Mouse (Mus musculus): ENCODE data around the gene Kcmf1. TPM values are rescaled to one million over a fixed set of nuclear protein-coding genes. Genes with fewer than 3 reads are reported as not detected.
"Not testable (repeated sequence)": the region's sequence is repeated elsewhere in the genome, so short reads cannot be mapped to it uniquely, and the experiment has no call there.

The Kcmf1 gene
- polyA plus RNA-seq, 1 experiment from 2014 or later = 34.8 TPM

DNA sequence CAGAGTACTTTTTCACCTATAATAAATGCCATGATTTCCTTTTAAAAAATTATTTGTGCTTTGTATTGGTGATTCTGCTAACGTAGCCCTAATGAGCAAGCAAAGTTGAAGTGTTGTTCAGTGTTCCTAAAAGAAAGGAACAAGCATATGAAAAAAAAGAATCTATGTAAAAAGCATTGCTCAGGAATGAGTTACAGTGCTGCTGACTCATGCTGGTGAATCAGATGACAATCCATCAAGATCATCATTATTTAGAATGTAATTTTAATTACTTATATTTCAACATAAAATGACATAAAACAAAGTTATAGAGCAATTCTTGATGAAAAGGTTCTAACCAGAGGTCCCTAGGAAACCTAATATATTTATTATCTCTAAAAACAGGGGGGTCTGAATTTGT is 27.5 kb downstream of the Kcmf1 start:
- no peak overlapping the region for H3K27ac ChIP-seq (replicated peaks; ENCODE audit: low read depth, low read length)
- no peaks in the 10 kb centered on the region; the same call in 1 of the 2 replicates for H3K4me1 ChIP-seq (ENCODE audit: control insufficient read depth, insufficient read depth, low read length)
- H3K9me3 ChIP-seq (ENCODE audit: control insufficient read depth, low read length) = no peaks in the 10 kb centered on the region
- DNase-seq (no peak), ATAC-seq (ENCODE audit: low FRiP score, low TSS enrichment) (no peak)
- no peaks in the 10 kb centered on the region for H3K27me3 ChIP-seq (ENCODE audit: control insufficient read depth, insufficient read depth, low read length)
- WGBS = 98% methylated on average over 1 of the region's 1 CpGs
- H3K4me3 ChIP-seq (replicated peaks; ENCODE audit: low read depth, low read length) = no peak overlapping the region
- no peaks in the 10 kb centered on the region for H3K36me3 ChIP-seq (ENCODE audit: control insufficient read depth, insufficient read depth, low read length)
- H3K4me2 ChIP-seq (ENCODE audit: low read length) = no peak overlapping the region
- H3K9ac ChIP-seq (replicated peaks; ENCODE audit: low read length) = no peak overlapping the region

GRCm38 (mm10) chr6:72869601-72870000 is 30.2 kb downstream of the Kcmf1 start:
- no peak overlapping the region for H3K27ac ChIP-seq (replicated peaks; ENCODE audit: low read depth, low read length)
- H3K9me3 ChIP-seq (ENCODE audit: control insufficient read depth, low read length) = no peaks in the 10 kb centered on the region
- H3K4me1 ChIP-seq (ENCODE audit: control insufficient read depth, insufficient read depth, low read length) = no peaks in the 10 kb centered on the region; the same call in 1 of the 2 replicates
- no peak for DNase-seq
- H3K9ac ChIP-seq (replicated peaks; ENCODE audit: low read length) = no peak overlapping the region
- H3K4me3 ChIP-seq (replicated peaks; ENCODE audit: low read depth, low read length) = no peak overlapping the region
- no peak overlapping the region for H3K4me2 ChIP-seq (ENCODE audit: low read length)
- ATAC-seq (ENCODE audit: low FRiP score, low TSS enrichment) = no peak
- H3K36me3 ChIP-seq (ENCODE audit: control insufficient read depth, insufficient read depth, low read length) = no peaks in the 10 kb centered on the region
- 69% methylated on average over 8 of the region's 8 CpGs for WGBS
- H3K27me3 ChIP-seq (ENCODE audit: control insufficient read depth, insufficient read depth, low read length) = no peaks in the 10 kb centered on the region

GRCm38 (mm10) chr6:72868688-72869087 is 31.1 kb downstream of the Kcmf1 start:
- ATAC-seq (ENCODE audit: low FRiP score, low TSS enrichment) (no peak), DNase-seq (no peak)
- H3K36me3 ChIP-seq (ENCODE audit: control insufficient read depth, insufficient read depth, low read length) = no peaks in the 10 kb centered on the region
- H3K9me3 ChIP-seq (ENCODE audit: control insufficient read depth, low read length) = no peaks in the 10 kb centered on the region
- 86% methylated on average over 5 of the region's 5 CpGs for WGBS
- H3K4me3 ChIP-seq (replicated peaks; ENCODE audit: low read depth, low read length) = no peak overlapping the region
- no peak overlapping the region for H3K9ac ChIP-seq (replicated peaks; ENCODE audit: low read length)
- H3K27me3 ChIP-seq (ENCODE audit: control insufficient read depth, insufficient read depth, low read length) = no peaks in the 10 kb centered on the region
- H3K4me2 ChIP-seq (ENCODE audit: low read length) = no peak overlapping the region
- H3K4me1 ChIP-seq (ENCODE audit: control insufficient read depth, insufficient read depth, low read length) = no peaks in the 10 kb centered on the region; the same call in 1 of the 2 replicates
- H3K27ac ChIP-seq (replicated peaks; ENCODE audit: low read depth, low read length) = no peak overlapping the region

GRCm38 (mm10) chr6:72867746-72868145 is 32.0 kb downstream of the Kcmf1 start:
- Histone ChIP-seq H3K9me3 (ENCODE audit: control insufficient read depth, low read length) (no peaks in the 10 kb centered on the region), H3K9ac (replicated peaks; ENCODE audit: low read length) (no peak overlapping the region), H3K27me3 (ENCODE audit: control insufficient read depth, insufficient read depth, low read length) (no peaks in the 10 kb centered on the region), H3K27ac (replicated peaks; ENCODE audit: low read depth, low read length) (no peak overlapping the region), H3K4me1 (ENCODE audit: control insufficient read depth, insufficient read depth, low read length) (no peaks in the 10 kb centered on the region; the same call in 1 of the 2 replicates), H3K4me2 (ENCODE audit: low read length) (no peak overlapping the region), H3K4me3 (replicated peaks; ENCODE audit: low read depth, low read length) (no peak overlapping the region), H3K36me3 (ENCODE audit: control insufficient read depth, insufficient read depth, low read length) (no peaks in the 10 kb centered on the region)
- no peak for DNase-seq
- 96% methylated on average over 1 of the region's 1 CpGs for WGBS
- ATAC-seq (ENCODE audit: low FRiP score, low TSS enrichment) = no peak

DNA sequence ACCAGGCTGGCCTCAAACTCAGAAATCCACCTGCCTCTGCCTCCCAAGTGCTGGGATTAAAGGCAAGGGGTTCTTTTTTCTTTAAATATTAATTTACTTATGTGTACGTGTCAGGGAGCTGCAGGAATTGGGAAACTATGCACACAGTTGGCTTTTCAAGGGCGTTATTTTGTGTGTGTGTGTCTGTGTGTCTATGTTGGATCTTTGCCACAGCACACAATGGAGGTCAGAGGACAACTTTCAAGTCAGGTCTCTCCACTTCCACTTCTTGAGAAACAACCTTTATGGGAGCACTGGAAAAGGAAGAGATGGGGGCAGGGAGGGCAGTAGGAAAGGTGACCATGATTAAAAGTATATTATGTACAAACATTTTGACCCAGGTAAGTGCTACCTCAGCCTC is 33.5 kb downstream of the Kcmf1 start:
- H3K4me3 ChIP-seq (replicated peaks; ENCODE audit: low read depth, low read length) = no peak overlapping the region
- WGBS = 87% methylated on average over 2 of the region's 2 CpGs

DNA sequence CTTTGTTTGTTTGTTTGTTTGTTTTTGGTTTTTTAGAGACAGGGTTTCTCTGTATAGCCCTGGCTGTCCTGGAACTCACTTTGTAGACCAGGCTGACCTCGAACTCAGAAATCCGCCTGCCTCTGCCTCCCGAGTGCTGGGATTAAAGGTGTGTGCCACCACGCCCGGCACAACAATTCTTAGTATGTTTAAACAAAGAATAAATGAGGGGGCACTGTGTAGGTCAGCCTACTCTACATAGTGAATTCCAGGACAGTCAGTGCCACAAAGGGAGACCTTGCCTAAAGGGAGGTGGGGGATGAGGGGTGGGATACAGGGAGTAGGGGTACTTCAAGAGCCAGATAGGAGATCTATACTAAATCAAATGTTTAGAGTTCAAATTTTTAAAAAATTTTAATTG is 37.1 kb downstream of the Kcmf1 start:
- 93% methylated on average over 5 of the region's 5 CpGs for WGBS
- not testable (repeated sequence) for H3K4me2 ChIP-seq (ENCODE audit: low read length)

More for the DNA sequence above, 33.5 kb downstream of the Kcmf1 start:
- Histone ChIP-seq H3K4me1 (ENCODE audit: control insufficient read depth, insufficient read depth, low read length) (no peaks in the 10 kb centered on the region; the same call in 1 of the 2 replicates), H3K9ac (replicated peaks; ENCODE audit: low read length) (no peak overlapping the region), H3K4me2 (ENCODE audit: low read length) (no peak overlapping the region), H3K27me3 (ENCODE audit: control insufficient read depth, insufficient read depth, low read length) (no peaks in the 10 kb centered on the region), H3K9me3 (ENCODE audit: control insufficient read depth, low read length) (no peaks in the 10 kb centered on the region), H3K36me3 (ENCODE audit: control insufficient read depth, insufficient read depth, low read length) (no peaks in the 10 kb centered on the region), H3K27ac (replicated peaks; ENCODE audit: low read depth, low read length) (no peak overlapping the region)
- DNase-seq (no peak), ATAC-seq (ENCODE audit: low FRiP score, low TSS enrichment) (no peak)

GRCm38 (mm10) chr6:72854256-72854655 is 45.5 kb downstream of the Kcmf1 start:
- 95% methylated on average over 5 of the region's 5 CpGs for WGBS
- Histone ChIP-seq H3K36me3 (ENCODE audit: control insufficient read depth, insufficient read depth, low read length) (peaks cover 42% of the 10 kb centered on the region), H3K27me3 (ENCODE audit: control insufficient read depth, insufficient read depth, low read length) (no peaks in the 10 kb centered on the region), H3K27ac (replicated peaks; ENCODE audit: low read depth, low read length) (no peak overlapping the region), H3K4me1 (ENCODE audit: control insufficient read depth, insufficient read depth, low read length) (no peaks in the 10 kb centered on the region), H3K4me2 (ENCODE audit: low read length) (no peak overlapping the region), H3K9ac (replicated peaks; ENCODE audit: low read length) (no peak overlapping the region), H3K9me3 (ENCODE audit: control insufficient read depth, low read length) (no peaks in the 10 kb centered on the region), H3K4me3 (replicated peaks; ENCODE audit: low read depth, low read length) (no peak overlapping the region)
- DNase-seq (no peak), ATAC-seq (ENCODE audit: low FRiP score, low TSS enrichment) (no peak)

More for the DNA sequence above, 37.1 kb downstream of the Kcmf1 start:
- not testable (repeated sequence) for H3K4me1 ChIP-seq (ENCODE audit: control insufficient read depth, insufficient read depth, low read length); DNase-seq; ATAC-seq (ENCODE audit: low FRiP score, low TSS enrichment); H3K9me3 ChIP-seq (ENCODE audit: control insufficient read depth, low read length); H3K4me3 ChIP-seq (replicated peaks; ENCODE audit: low read depth, low read length); H3K27me3 ChIP-seq (ENCODE audit: control insufficient read depth, insufficient read depth, low read length); H3K9ac ChIP-seq (replicated peaks; ENCODE audit: low read length); H3K27ac ChIP-seq (replicated peaks; ENCODE audit: low read depth, low read length); H3K36me3 ChIP-seq (ENCODE audit: control insufficient read depth, insufficient read depth, low read length)

GRCm38 (mm10) chr6:72852180-72852579 is 47.6 kb downstream of the Kcmf1 start:
- ATAC-seq (ENCODE audit: low FRiP score, low TSS enrichment) (no peak), DNase-seq (no peak)
- Histone ChIP-seq H3K9me3 (ENCODE audit: control insufficient read depth, low read length) (no peaks in the 10 kb centered on the region), H3K4me2 (ENCODE audit: low read length) (no peak overlapping the region), H3K27me3 (ENCODE audit: control insufficient read depth, insufficient read depth, low read length) (no peaks in the 10 kb centered on the region), H3K9ac (replicated peaks; ENCODE audit: low read length) (no peak overlapping the region), H3K4me1 (ENCODE audit: control insufficient read depth, insufficient read depth, low read length) (no peaks in the 10 kb centered on the region), H3K4me3 (replicated peaks; ENCODE audit: low read depth, low read length) (no peak overlapping the region), H3K27ac (replicated peaks; ENCODE audit: low read depth, low read length) (no peak overlapping the region), H3K36me3 (ENCODE audit: control insufficient read depth, insufficient read depth, low read length) (peaks cover 51% of the 10 kb centered on the region)
- WGBS = 86% methylated on average over 4 of the region's 4 CpGs

DNA sequence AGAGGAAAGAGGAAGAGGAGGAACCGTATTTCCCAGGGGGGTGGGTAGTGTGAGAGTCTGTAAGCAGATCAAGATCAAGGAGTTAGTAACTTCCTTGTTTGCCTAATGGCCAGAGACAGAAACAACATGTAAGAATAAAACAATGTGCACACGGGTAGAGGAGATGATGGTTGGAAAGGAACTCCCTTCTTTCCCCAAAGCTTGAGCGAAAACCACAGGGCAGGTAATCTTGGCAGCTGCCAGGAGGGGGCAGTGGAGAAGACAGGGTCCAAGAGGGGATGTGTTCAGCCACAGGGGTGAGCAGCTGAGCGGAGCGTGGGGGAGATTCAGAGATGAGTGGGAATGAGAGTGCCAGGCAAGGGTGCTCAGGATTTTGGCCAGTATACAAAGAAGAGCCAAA is 48.1 kb downstream of the Kcmf1 start:
- Histone ChIP-seq H3K27ac (replicated peaks; ENCODE audit: low read depth, low read length) (no peak overlapping the region), H3K27me3 (ENCODE audit: control insufficient read depth, insufficient read depth, low read length) (no peaks in the 10 kb centered on the region), H3K4me1 (ENCODE audit: control insufficient read depth, insufficient read depth, low read length) (no peaks in the 10 kb centered on the region), H3K4me3 (replicated peaks; ENCODE audit: low read depth, low read length) (no peak overlapping the region), H3K36me3 (ENCODE audit: control insufficient read depth, insufficient read depth, low read length) (peaks cover 53% of the 10 kb centered on the region), H3K9ac (replicated peaks; ENCODE audit: low read length) (no peak overlapping the region), H3K9me3 (ENCODE audit: control insufficient read depth, low read length) (no peaks in the 10 kb centered on the region), H3K4me2 (ENCODE audit: low read length) (no peak overlapping the region)
- DNase-seq (peak; percentile 36), ATAC-seq (ENCODE audit: low FRiP score, low TSS enrichment) (no peak)
- WGBS = 74% methylated on average over 5 of the region's 5 CpGs
